Mouse (Mus musculus) right cerebral cortex, postnatal 10 days (tissue): ENCODE measurements around the gene Irak3.

Experiments
- DNase-seq, 2 experiments: peaks; one replicate each; pipeline ENCODE4 v3.0.0; 2021; ENCODE audit warnings: low spot score in 2 of 2

The Irak3 gene

DNA sequence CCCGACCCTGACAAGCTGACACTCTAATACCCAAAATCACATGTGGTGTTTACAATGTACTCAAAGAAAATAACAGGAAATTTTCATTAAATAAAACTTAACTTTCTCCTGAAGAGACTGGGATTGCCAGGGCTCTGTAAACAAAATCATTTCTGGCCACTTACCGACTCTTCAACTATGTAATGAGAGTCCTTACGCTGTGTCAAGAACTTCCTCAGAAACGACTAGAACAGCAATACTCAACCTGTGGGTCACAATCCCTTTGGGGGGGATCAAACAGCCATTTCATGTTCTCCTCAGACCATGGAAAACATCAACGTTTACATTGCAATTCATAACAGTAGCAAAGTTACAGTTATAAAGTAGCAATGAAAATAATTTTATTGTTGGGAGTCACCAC, 104.4 kb downstream of the Irak3 start:
- no peak for DNase-seq

GRCm38 (mm10) chr10:120095716-120096115, 106.2 kb downstream of the Irak3 start:
- no peak for DNase-seq

GRCm38 (mm10) chr10:120095136-120095535, 106.8 kb downstream of the Irak3 start:
- DNase-seq, result no peak

DNA sequence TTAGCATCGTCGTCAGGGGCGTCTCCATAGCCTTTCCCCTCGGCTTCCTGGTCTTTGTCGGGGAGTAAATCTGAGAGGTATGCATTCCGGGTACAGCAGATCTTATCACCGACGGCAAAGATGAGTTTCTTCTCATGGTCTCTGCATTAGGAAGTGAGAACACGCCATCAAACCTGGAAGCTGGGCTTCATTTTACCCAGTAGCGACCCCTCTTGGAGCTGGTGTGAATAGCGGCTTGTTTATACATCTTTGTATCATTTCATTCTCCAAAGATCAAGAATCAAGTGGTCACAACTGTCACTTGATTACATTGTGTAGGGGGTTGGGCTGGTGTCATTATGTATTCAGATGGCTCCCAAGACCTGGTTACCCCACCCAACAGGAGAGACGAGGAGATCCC, 109.4 kb downstream of the Irak3 start:
- no peak for DNase-seq
